Mouse (Mus musculus) stomach, postnatal 0 days (tissue): ENCODE data around the gene Atrip. TPM values are rescaled to one million over a fixed set of nuclear protein-coding genes. Genes with fewer than 3 reads are reported as not detected.

Experiments
- ATAC-seq: fragments of 200-750 bp; cut with Nextera tagmentation; 2 replicates; pipeline ENCODE4 v1.8.0; 2017; ENCODE audit not compliant: low FRiP score, low TSS enrichment
- DNase-seq: peaks from one replicate; pipeline ENCODE4 v3.0.0-alpha.2; 2016; ENCODE audit warnings: low spot score
- H3K27ac ChIP-seq: fragments of 300-500 bp; sonication (generic); replicated peaks from 2 replicates; pipeline ENCODE4 v1.5.1; 2014; ENCODE audit warnings: mild to moderate bottlenecking, control low read depth
- H3K27me3 ChIP-seq: fragments of 300-500 bp; sonication (generic); 2 replicates; pipeline ENCODE4 v1.6.1; 2014; ENCODE audit warnings: low read length; ENCODE audit not compliant: control insufficient read depth, insufficient read depth
- H3K36me3 ChIP-seq: fragments of 300-500 bp; sonication (generic); 2 replicates; pipeline ENCODE4 v1.6.1; 2014; ENCODE audit warnings: low read length, mixed read lengths; ENCODE audit not compliant: control insufficient read depth, insufficient read depth
- H3K4me1 ChIP-seq: fragments of 300-500 bp; sonication (generic); replicated peaks from 2 replicates; pipeline ENCODE4 v1.6.1; 2014; ENCODE audit warnings: antibody characterized with exemption; ENCODE audit not compliant: control insufficient read depth, insufficient read depth
- H3K4me2 ChIP-seq: fragments of 300-500 bp; sonication (generic); replicated peaks from 2 replicates; pipeline ENCODE4 v1.6.1; 2014; ENCODE audit warnings: low read depth, mild to moderate bottlenecking, control low read depth, moderate library complexity
- H3K4me3 ChIP-seq: fragments of 300-500 bp; sonication (generic); 2 replicates; pipeline ENCODE4 v1.5.1; 2014; ENCODE audit warnings: low read depth, low read length, control low read depth
- H3K9ac ChIP-seq: fragments of 300-500 bp; sonication (generic); 2 replicates; pipeline ENCODE4 v1.6.1; 2014; ENCODE audit warnings: mild to moderate bottlenecking, low read length, control low read depth, mixed read lengths
- H3K9me3 ChIP-seq: fragments of 300-500 bp; sonication (generic); 2 replicates; pipeline ENCODE4 v1.6.1; 2016; ENCODE audit warnings: low read length; ENCODE audit not compliant: control insufficient read depth
- CTCF ChIP-seq: IDR thresholded peaks from 2 replicates; pipeline ENCODE4 v1.5.1; 2016; ENCODE audit warnings: antibody characterized with exemption, low read depth, mild to moderate bottlenecking, moderate library complexity
- EP300 ChIP-seq: optimal IDR thresholded peaks from 2 replicates; pipeline ENCODE3; 2016; ENCODE audit warnings: antibody characterized with exemption
- WGBS: fragments of 180-500 bp; shearing (Covaris S2); extraction: QIAGEN DNeasy Blood & Tissue Kit; methylation state at CpG from one replicate; pipeline ENCODE4 v1.1.7; 2014; 5-methylcytosine and 5-hydroxymethylcytosine counted together
- polyA plus RNA-seq: library from polyadenylated mRNA; unstranded; fragments of >200 nt; fragmentation: Nextera tagmentation; extraction: Ambion mirVana; gene quantifications from 2 replicates; pipeline ENCODE4 v1.2.1, GENCODE M21; 2015

Atrip gene
- polyA plus RNA-seq, 1 experiment from 2014 or later = 11.3 TPM

- no peaks in the 10 kb centered on the region for H3K4me1 ChIP-seq
- no peak overlapping the region for H3K4me2 ChIP-seq
- no peak overlapping the region for H3K9ac ChIP-seq
- H3K27me3 ChIP-seq = no peaks in the 10 kb centered on the region
- no peak for TF ChIP-seq EP300
- TF ChIP-seq CTCF = no peak
- 92% methylated on average over 11 of the region's 11 CpGs for WGBS
- no peaks in the 10 kb centered on the region for H3K9me3 ChIP-seq
- peaks cover 24% of the 10 kb centered on the region for H3K36me3 ChIP-seq
- H3K27ac ChIP-seq = no peak overlapping the region
- DNase-seq (no peak), ATAC-seq (no peak)
- no peak overlapping the region for H3K4me3 ChIP-seq
Measured at GRCm38 (mm10) chr9:109110240-109110639, 36.3 kb upstream of the Atrip start.

- ATAC-seq = no peak
- no peaks in the 10 kb centered on the region for H3K4me1 ChIP-seq
- no peak for DNase-seq
- H3K4me3 ChIP-seq = no peak overlapping the region
- H3K4me2 ChIP-seq = no peak overlapping the region
- H3K36me3 ChIP-seq = peaks cover 14% of the 10 kb centered on the region
- no peaks in the 10 kb centered on the region for H3K27me3 ChIP-seq
- 62% methylated on average over 4 of the region's 6 CpGs for WGBS
- TF ChIP-seq CTCF (no peak), EP300 (no peak)
- H3K27ac ChIP-seq = no peak overlapping the region
- H3K9me3 ChIP-seq = no peaks in the 10 kb centered on the region
- H3K9ac ChIP-seq = no peak overlapping the region
Measured at GRCm38 (mm10) chr9:109107341-109107740, 33.4 kb upstream of the Atrip start.

DNA sequence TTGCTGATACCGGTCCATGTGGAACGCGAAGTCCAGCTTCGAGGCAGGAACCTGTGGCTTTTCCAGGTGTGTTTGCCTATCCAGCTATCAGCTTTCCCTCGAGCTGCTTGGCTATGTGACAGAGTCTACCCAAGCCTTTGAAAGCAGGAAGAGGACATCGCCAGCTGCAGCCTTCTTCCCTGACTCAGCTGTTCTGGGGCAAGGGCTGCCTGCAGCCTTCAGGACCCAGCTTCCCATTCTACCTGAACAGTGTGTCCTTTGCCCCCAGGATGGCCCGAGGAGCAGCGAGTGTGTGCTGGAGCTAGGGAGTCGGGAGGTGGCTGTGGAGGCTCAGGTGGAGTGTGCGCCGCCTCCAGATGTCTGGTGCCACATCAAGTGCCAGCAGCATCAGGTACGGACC is 31.7 kb upstream of the Atrip start:
- Histone ChIP-seq H3K4me3 (no peak overlapping the region), H3K9me3 (no peaks in the 10 kb centered on the region), H3K9ac (no peak overlapping the region), H3K36me3 (peaks cover 10% of the 10 kb centered on the region), H3K27me3 (no peaks in the 10 kb centered on the region), H3K4me2 (no peak overlapping the region), H3K4me1 (no peaks in the 10 kb centered on the region), H3K27ac (no peak overlapping the region)
- peak; percentile 61 for DNase-seq
- ATAC-seq = no peak; the same call in none of the 2 replicates
- TF ChIP-seq EP300 = no peak
- no peak for TF ChIP-seq CTCF
- 75% methylated on average over 12 of the region's 12 CpGs for WGBS

- DNase-seq = peak; percentile 71
Measured at GRCm38 (mm10) chr9:109105011-109105410, 31.1 kb upstream of the Atrip start.

GRCm38 (mm10) chr9:109104083-109104482 is 30.2 kb upstream of the Atrip start:
- H3K4me1 ChIP-seq = 0 out of 2 replicates have a peak, but pooled peaks cover 2% of the 10 kb centered on the region
- no peak overlapping the region for H3K27ac ChIP-seq
- WGBS = 76% methylated on average over 9 of the region's 9 CpGs
- H3K4me2 ChIP-seq = no peak overlapping the region
- no peaks in the 10 kb centered on the region for H3K27me3 ChIP-seq
- no peak for ATAC-seq
- no peaks in the 10 kb centered on the region for H3K9me3 ChIP-seq
- no peak overlapping the region for H3K4me3 ChIP-seq
- H3K36me3 ChIP-seq = peaks cover 7% of the 10 kb centered on the region
- DNase-seq = no peak
- TF ChIP-seq EP300 (no peak), CTCF (no peak)
- H3K9ac ChIP-seq = no peak overlapping the region

More at GRCm38 (mm10) chr9:109105011-109105410, 31.1 kb upstream of the Atrip start:
- peak; percentile 45 for ATAC-seq
- Histone ChIP-seq H3K9me3 (no peaks in the 10 kb centered on the region), H3K4me1 (no peaks in the 10 kb centered on the region), H3K27me3 (no peaks in the 10 kb centered on the region), H3K27ac (no peak overlapping the region), H3K9ac (no peak overlapping the region), H3K36me3 (peaks cover 7% of the 10 kb centered on the region), H3K4me3 (no peak overlapping the region), H3K4me2 (no peak overlapping the region)
- 51% methylated on average over 12 of the region's 12 CpGs for WGBS
- TF ChIP-seq CTCF (no peak), EP300 (no peak)

GRCm38 (mm10) chr9:109103250-109103649 is 29.3 kb upstream of the Atrip start:
- TF ChIP-seq EP300 = no peak
- ATAC-seq (no peak), DNase-seq (no peak)
- no peak overlapping the region for H3K4me3 ChIP-seq
- H3K27me3 ChIP-seq = no peaks in the 10 kb centered on the region
- H3K4me2 ChIP-seq = no peak overlapping the region
- WGBS = 63% methylated on average over 7 of the region's 7 CpGs
- no peaks in the 10 kb centered on the region for H3K9me3 ChIP-seq
- peaks cover 5% of the 10 kb centered on the region; the same call in 1 of the 2 replicates for H3K4me1 ChIP-seq
- no peak overlapping the region for H3K9ac ChIP-seq
- H3K27ac ChIP-seq = no peak overlapping the region
- peaks cover 5% of the 10 kb centered on the region for H3K36me3 ChIP-seq
